Mouse (Mus musculus) liver, embryonic 12.5 days (tissue): ENCODE results near the gene Rab11fip4. TPM values are rescaled to one million over a fixed set of nuclear protein-coding genes. Genes with fewer than 3 reads are reported as not detected.

Experiments used
- ATAC-seq: fragments of 200-750 bp; cut with Nextera tagmentation; 2 replicates; pipeline ENCODE4 v1.8.0; 2017; ENCODE audit warnings: moderate number of reproducible peaks, mild to moderate bottlenecking, moderate library complexity
- H3K27ac ChIP-seq: fragments of 300-500 bp; sonication (generic); 2 replicates; pipeline ENCODE4 v1.5.1; 2016; ENCODE audit warnings: mild to moderate bottlenecking
- H3K27me3 ChIP-seq: fragments of 300-500 bp; sonication (generic); replicated peaks from 2 replicates; pipeline ENCODE4 v1.6.1; 2016; ENCODE audit warnings: mild to moderate bottlenecking, moderate library complexity
- H3K36me3 ChIP-seq: fragments of 300-500 bp; sonication (generic); 2 replicates; pipeline ENCODE4 v1.6.1; 2016; ENCODE audit warnings: mild to moderate bottlenecking, moderate library complexity
- H3K4me1 ChIP-seq: fragments of 300-500 bp; sonication (generic); 2 replicates; pipeline ENCODE4 v1.6.1; 2016
- H3K4me2 ChIP-seq: fragments of 300-500 bp; sonication (generic); 2 replicates; pipeline ENCODE4 v1.6.1; 2016; ENCODE audit warnings: mild to moderate bottlenecking, moderate library complexity
- H3K4me3 ChIP-seq: fragments of 300-500 bp; sonication (generic); 2 replicates; pipeline ENCODE4 v1.5.1; 2016; ENCODE audit warnings: mild to moderate bottlenecking, moderate library complexity
- H3K9ac ChIP-seq: fragments of 300-500 bp; sonication (generic); 2 replicates; pipeline ENCODE4 v1.6.1; 2016; ENCODE audit warnings: mild to moderate bottlenecking, moderate library complexity
- H3K9me3 ChIP-seq: fragments of 300-500 bp; sonication (generic); replicated peaks from 2 replicates; pipeline ENCODE4 v1.6.1; 2016; ENCODE audit warnings: mild to moderate bottlenecking, moderate library complexity
- WGBS: fragments of 180-500 bp; shearing (Covaris S2); methylation state at CpG from one replicate; pipeline ENCODE4 v1.1.7; 2016; ENCODE audit not compliant: insufficient replicate concordance; 5-methylcytosine and 5-hydroxymethylcytosine counted together
- polyA plus RNA-seq: library from polyadenylated mRNA; unstranded; fragments of >200 nt; fragmentation: Nextera tagmentation; extraction: Ambion mirVana; gene quantifications from 2 replicates; pipeline ENCODE4 v1.2.1, GENCODE M21; 2016

Rab11fip4 gene
- polyA plus RNA-seq, 1 experiment from 2014 or later: 1.5 TPM

DNA sequence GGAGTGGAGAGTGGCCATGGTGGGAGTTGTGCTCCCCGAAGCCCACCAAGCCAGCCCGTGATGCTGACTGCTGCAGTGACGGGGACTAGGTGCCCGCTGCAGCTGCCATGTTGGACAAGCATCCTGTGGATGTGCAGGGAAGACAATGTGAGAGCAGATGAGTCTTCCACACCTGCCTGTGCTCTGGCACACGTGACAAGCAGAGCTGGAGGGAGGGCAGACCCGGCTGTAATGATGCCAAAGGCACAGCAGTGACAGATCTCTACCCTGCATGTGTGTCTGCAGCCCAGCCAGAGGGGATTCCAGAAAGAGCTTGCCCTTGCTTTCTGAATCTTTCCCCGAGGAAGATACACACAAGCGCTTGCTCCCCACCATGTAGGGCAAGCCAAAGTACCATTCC lies 27.0 kb downstream of the Rab11fip4 start:
- Histone ChIP-seq H3K27ac (no peak overlapping the region), H3K4me2 (no peak overlapping the region), H3K4me1 (0 out of 2 replicates have a peak, but pooled peaks cover 3% of the 10 kb centered on the region), H3K27me3 (peaks cover 19% of the 10 kb centered on the region; the same call in 1 of the 2 replicates), H3K36me3 (no peaks in the 10 kb centered on the region), H3K4me3 (no peak overlapping the region), H3K9me3 (no peaks in the 10 kb centered on the region), H3K9ac (no peak overlapping the region)
- WGBS: 71% methylated on average over 8 of the region's 8 CpGs
- ATAC-seq: no peak

DNA sequence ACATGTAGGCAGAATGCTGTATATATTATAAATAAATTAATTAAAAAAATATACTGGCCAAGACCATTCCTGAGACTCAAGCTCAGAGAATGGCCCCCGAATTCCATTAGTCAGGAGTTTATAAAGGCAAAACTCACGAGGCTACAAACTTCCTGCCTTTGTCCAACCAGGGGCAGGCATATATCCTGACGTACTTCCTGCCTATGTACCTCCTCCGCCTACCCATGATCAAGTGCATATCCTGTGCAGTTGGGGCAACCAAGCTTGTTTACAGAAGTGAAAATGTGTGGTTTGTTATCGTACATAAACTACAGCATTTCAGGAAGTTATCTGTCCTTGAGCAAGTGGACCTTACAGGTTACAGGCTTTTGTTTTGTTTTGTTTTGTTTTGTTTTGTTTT lies 32.0 kb downstream of the Rab11fip4 start:
- ATAC-seq: no peak
- Histone ChIP-seq H3K27ac (no peak overlapping the region), H3K4me3 (no peak overlapping the region), H3K4me1 (no peaks in the 10 kb centered on the region), H3K36me3 (no peaks in the 10 kb centered on the region), H3K27me3 (0 out of 2 replicates have a peak, but pooled peaks cover 3% of the 10 kb centered on the region), H3K4me2 (no peak overlapping the region), H3K9ac (no peak overlapping the region), H3K9me3 (no peaks in the 10 kb centered on the region)
- WGBS: 42% methylated on average over 5 of the region's 5 CpGs

DNA sequence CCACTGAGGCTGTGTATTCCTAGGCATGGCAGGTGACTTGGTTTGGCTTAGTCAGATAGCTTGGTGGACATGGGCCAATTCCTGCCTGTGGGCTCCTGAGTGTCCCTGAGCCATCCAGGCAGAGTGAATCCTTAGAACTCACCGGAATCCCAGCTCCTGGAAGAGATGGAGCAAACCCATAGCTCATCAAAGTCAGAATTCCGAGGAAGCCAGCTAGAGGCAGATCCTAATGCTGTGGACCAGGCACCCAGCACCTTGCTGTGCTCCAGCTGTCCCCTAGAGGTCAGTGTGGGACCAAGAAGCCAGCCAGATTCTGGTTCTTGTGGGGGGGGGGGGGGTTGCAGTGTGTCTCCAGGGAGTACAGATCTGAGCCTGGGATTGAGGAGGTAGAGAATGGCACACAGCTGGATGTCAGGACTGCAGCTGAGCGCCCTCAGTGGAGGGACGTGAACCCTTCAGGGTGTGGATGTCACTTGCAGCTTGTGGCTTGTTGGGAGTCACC lies 33.8 kb downstream of the Rab11fip4 start:
- Histone ChIP-seq H3K4me2 (no peak overlapping the region), H3K36me3 (no peaks in the 10 kb centered on the region)

DNA sequence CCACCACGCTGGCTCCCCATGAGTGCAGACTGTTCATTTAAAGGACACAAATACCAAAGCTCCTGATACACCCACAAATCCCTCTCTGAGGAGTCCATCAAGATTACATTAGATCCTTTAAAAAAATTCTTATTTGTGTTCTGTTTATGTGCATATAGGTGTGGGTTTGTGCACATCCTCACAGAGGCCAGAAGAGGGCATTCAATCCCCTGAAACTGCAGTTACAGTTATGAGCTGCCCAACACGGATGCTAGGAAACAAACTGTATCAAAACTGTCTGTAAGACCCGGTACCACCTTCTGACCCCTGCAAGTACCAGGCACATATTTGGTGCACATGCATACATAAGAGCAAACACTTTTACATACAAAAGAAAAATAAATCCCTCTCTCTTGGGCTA lies 37.7 kb downstream of the Rab11fip4 start:
- 0 out of 2 replicates have a peak, but pooled peaks cover 5% of the 10 kb centered on the region for H3K27me3 ChIP-seq
- no peak overlapping the region for H3K4me3 ChIP-seq
- no peak overlapping the region for H3K4me2 ChIP-seq
- no peak overlapping the region for H3K27ac ChIP-seq
- H3K36me3 ChIP-seq: no peaks in the 10 kb centered on the region
- H3K9me3 ChIP-seq: no peaks in the 10 kb centered on the region
- peaks cover 8% of the 10 kb centered on the region for H3K4me1 ChIP-seq
- no peak overlapping the region for H3K9ac ChIP-seq
- 58% methylated on average over 3 of the region's 3 CpGs for WGBS
- ATAC-seq: no peak

More for the DNA sequence above, 33.8 kb downstream of the Rab11fip4 start:
- no peak for ATAC-seq
- Histone ChIP-seq H3K27me3 (0 out of 2 replicates have a peak, but pooled peaks cover 5% of the 10 kb centered on the region), H3K9ac (no peak overlapping the region), H3K27ac (no peak overlapping the region), H3K4me1 (no peaks in the 10 kb centered on the region), H3K9me3 (no peaks in the 10 kb centered on the region), H3K4me3 (no peak overlapping the region)
- WGBS: 12% methylated on average over 4 of the region's 4 CpGs

DNA sequence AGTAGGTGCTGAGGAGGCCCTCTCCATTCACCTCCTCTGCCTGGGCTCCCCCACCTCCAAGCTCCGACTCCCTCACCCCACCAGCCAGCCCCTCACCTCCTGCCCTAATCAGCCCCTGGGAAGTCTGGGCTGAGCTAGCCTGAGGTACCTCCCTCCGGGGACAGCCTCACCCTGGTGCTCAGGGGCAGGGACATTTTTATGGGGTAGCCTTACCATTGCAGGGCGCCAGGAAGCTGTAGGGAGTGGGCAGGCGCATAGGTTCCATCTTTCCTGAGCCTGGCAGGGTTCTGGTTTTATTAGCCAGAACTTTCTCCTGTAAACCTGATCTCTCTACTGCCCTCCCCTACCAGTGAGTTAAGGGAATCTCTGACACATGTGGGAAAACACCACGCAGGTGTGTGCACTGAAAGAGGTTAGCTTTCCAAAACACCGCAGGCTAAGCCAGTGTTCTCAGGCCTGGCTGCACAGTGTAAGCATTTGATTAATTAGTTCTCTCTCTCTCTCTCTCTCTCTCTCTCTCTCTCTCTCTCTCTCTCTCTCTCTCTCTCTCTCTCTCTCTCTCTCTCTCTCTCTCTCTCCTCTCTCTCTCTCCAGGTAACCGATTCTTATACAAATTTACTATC lies 38.9 kb downstream of the Rab11fip4 start:
- 66% methylated on average over 7 of the region's 7 CpGs for WGBS

DNA sequence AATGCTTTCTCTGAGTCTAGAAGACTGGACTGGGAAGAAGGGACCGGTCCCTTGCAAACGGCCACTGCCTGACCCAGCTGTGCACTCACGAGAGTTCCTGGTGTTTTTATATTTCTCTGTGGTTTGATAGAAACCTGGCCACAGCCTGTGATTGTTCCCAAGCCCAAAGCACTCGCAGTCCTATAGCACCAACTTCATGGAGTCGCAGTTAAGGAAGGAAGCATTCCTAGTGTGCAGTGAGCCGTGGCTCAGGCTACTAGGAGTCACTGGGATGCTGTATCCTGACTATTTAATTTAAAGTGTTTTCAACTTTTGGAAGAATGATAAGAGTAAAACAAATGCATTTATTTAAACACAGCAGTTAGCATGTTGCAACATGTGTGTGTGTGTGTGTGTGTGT lies 39.5 kb downstream of the Rab11fip4 start:
- Histone ChIP-seq H3K27me3 (0 out of 2 replicates have a peak, but pooled peaks cover 5% of the 10 kb centered on the region), H3K4me1 (peaks cover 15% of the 10 kb centered on the region), H3K9ac (no peak overlapping the region), H3K9me3 (no peaks in the 10 kb centered on the region), H3K27ac (no peak overlapping the region), H3K36me3 (no peaks in the 10 kb centered on the region), H3K4me3 (no peak overlapping the region), H3K4me2 (no peak overlapping the region)
- ATAC-seq: no peak
- WGBS: 68% methylated on average over 6 of the region's 6 CpGs

More for the DNA sequence above, 38.9 kb downstream of the Rab11fip4 start:
- Histone ChIP-seq H3K27me3 (0 out of 2 replicates have a peak, but pooled peaks cover 5% of the 10 kb centered on the region), H3K4me2 (no peak overlapping the region), H3K4me3 (no peak overlapping the region), H3K4me1 (peaks cover 15% of the 10 kb centered on the region), H3K9ac (no peak overlapping the region), H3K27ac (no peak overlapping the region), H3K36me3 (no peaks in the 10 kb centered on the region), H3K9me3 (no peaks in the 10 kb centered on the region)
- ATAC-seq: no peak

DNA sequence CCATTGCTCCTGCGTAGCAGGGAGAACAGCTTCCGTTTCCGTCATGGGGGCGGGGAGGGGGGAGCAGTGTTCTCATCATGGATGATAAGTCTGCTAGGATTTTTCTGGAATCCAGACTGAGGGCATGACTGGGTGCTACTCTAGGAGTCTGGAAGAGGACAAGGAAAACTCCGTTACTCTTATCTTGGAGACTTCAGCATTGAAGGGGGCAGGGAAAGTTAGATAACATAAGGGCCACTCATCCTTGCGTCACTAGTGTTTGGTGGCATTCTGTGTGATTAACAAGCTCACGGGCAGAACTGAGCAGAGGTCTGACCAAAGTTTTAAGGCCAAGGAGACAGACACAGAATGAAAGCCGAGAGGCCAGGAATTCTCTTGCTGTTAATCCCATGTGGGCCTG lies 42.4 kb downstream of the Rab11fip4 start:
- 0 out of 2 replicates have a peak overlapping the region, but pooled peaks have one; percentile 15 for H3K9ac ChIP-seq
- ATAC-seq: no peak
- peaks cover 15% of the 10 kb centered on the region for H3K4me1 ChIP-seq
- 0 out of 2 replicates have a peak, but pooled peaks cover 3% of the 10 kb centered on the region for H3K27me3 ChIP-seq
- no peaks in the 10 kb centered on the region for H3K36me3 ChIP-seq
- H3K4me3 ChIP-seq: no peak overlapping the region
- 0 out of 2 replicates have a peak, but pooled peaks cover 3% of the 10 kb centered on the region for H3K9me3 ChIP-seq
- 33% methylated on average over 8 of the region's 8 CpGs for WGBS
- 0 out of 2 replicates have a peak overlapping the region, but pooled peaks have one; percentile 11 for H3K27ac ChIP-seq
- H3K4me2 ChIP-seq: no peak overlapping the region

DNA sequence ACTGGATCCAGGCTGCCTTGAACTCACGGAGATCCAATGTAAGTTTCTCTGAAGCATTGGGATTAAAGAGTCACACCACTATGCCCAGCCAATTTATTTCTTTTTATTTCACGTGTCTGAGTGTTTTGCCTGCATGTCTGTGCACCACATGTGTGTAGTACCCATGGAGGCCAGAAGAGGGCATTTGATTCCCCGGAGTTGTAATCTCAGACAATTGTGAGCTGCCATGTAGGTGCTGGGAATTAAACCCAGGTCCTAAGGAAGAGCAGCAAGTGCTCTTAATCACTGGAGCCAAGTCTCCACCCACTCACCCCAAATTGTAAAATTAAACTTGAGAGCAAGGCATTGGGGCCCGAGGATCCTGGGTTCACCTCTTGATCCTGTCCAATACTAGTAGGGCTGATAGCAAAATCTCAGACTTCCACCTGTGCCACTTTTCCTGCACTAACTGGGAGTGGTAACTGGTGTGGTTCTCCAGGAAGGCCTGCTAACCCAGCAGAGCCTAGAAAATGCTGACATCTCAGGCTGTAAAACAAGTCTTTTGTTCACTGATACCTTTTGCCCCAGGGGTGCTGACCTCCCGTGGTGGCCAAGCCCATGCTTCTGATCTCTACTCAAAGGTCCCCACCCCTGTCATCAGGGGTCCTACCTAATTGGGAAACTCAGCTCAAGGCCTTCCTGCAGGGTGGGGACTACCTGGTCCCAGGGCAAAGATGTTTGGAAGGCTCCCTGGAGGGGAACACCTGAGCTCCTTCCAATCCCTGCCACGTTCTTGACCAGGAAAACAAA lies 44.8 kb downstream of the Rab11fip4 start:
- Histone ChIP-seq H3K27ac (no peak overlapping the region), H3K4me3 (no peak overlapping the region), H3K27me3 (no peaks in the 10 kb centered on the region), H3K36me3 (no peaks in the 10 kb centered on the region), H3K4me2 (no peak overlapping the region), H3K4me1 (peaks cover 21% of the 10 kb centered on the region), H3K9ac (no peak overlapping the region), H3K9me3 (0 out of 2 replicates have a peak, but pooled peaks cover 3% of the 10 kb centered on the region)
- no peak for ATAC-seq
- WGBS: 71% methylated on average over 6 of the region's 6 CpGs

DNA sequence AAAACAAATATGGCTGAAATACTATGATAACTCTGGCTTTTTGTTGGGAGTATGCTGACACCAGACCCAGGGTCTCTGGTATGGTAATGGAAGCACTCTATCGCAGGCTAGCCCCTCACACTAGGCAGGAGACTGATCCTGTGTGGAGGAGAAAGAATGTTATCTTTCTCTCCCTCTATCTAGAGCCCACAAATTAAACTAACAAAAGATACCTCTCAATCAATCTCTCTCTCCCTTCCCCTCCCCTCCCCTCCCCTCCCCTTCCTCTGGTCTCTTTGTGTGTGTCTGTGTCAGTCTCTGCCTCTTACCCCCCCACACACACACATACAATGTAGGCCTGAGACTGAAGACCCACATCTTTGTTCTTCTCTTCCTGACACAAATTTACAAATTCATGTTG lies 45.5 kb downstream of the Rab11fip4 start:
- Histone ChIP-seq H3K27ac (no peak overlapping the region), H3K27me3 (no peaks in the 10 kb centered on the region), H3K36me3 (no peaks in the 10 kb centered on the region), H3K4me1 (peaks cover 28% of the 10 kb centered on the region), H3K9ac (no peak overlapping the region), H3K9me3 (0 out of 2 replicates have a peak, but pooled peaks cover 3% of the 10 kb centered on the region), H3K4me2 (no peak overlapping the region), H3K4me3 (no peak overlapping the region)
- 65% methylated on average over 1 of the region's 1 CpGs for WGBS
- ATAC-seq: no peak

DNA sequence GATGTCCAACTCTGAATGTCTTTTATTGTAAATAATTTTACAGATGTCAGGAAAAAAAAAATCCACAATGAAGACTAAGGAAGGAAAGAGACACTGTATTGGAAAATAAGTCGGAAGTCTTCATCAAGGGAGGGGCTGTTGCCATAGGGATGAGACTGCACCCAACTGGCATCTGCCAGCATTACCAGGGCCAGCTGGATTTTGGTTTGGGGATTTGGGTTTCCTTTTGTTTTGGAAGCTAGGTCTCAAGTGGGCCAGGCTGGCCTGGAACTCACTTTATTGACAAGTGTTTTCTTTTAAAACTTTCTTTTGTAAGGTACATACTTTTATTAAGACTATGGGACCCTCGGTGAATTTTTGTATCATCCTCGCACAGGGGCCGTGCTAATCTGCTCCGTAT lies 47.7 kb downstream of the Rab11fip4 start:
- H3K4me1 ChIP-seq: peaks cover 21% of the 10 kb centered on the region
- 70% methylated on average over 5 of the region's 5 CpGs for WGBS

DNA sequence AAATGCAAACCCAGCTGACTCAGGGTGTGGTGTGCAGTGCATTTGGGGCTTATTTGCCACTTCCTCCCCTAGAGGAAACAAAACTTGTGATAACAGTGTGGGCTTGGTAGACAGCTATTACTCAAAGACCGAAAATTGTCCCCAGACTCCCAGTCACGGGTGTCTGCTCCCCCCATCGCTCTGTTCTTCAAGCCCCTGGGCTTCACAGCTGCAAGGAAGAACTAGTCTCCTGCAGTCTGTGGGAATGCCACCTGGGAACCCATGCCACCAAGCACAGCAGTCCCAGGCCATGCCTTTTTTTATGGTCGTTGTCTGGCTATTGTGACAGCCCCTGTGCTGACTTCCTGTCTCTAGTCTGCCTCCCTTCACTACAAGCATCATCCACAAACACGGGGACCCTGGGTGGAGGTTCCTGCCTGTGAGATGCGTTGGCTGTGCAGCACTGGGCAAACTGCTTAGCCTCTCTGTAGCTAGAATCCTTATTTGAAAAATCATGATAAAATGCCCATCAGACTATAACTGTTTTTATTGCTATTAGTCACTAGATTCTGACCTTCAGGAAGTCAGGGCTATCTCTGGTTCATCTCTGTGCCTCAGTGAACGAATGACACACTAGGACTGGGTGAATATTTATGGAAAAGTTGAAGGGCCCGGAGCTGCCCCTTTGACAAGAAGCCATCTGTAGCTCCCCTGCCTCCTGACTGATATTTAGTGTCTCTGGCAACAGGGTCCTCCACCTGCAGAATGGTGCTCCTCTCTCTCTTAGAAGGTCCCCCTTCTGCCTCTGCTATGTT lies 50.1 kb downstream of the Rab11fip4 start:
- no peaks in the 10 kb centered on the region for H3K36me3 ChIP-seq
- 18% methylated on average over 8 of the region's 8 CpGs for WGBS
- H3K27ac ChIP-seq: no peak overlapping the region
- ATAC-seq: no peak
- H3K9me3 ChIP-seq: no peaks in the 10 kb centered on the region
- 0 out of 2 replicates have a peak overlapping the region, but pooled peaks have one; percentile 1 for H3K4me2 ChIP-seq
- H3K27me3 ChIP-seq: peaks cover 12% of the 10 kb centered on the region
- no peak overlapping the region for H3K9ac ChIP-seq
- H3K4me3 ChIP-seq: no peak overlapping the region
- peaks cover 14% of the 10 kb centered on the region for H3K4me1 ChIP-seq

More for the DNA sequence above, 47.7 kb downstream of the Rab11fip4 start:
- Histone ChIP-seq H3K9me3 (0 out of 2 replicates have a peak, but pooled peaks cover 3% of the 10 kb centered on the region), H3K9ac (no peak overlapping the region), H3K27ac (no peak overlapping the region), H3K36me3 (no peaks in the 10 kb centered on the region), H3K4me2 (no peak overlapping the region), H3K4me3 (no peak overlapping the region), H3K27me3 (no peaks in the 10 kb centered on the region)
- ATAC-seq: no peak
